Mouse (Mus musculus) lung, embryonic 14.5 days (tissue): ENCODE measurements around the gene Nat8f3. TPM values are rescaled to one million over a fixed set of nuclear protein-coding genes. Genes with fewer than 3 reads are reported as not detected.
"Not testable (repeated sequence)": the region's sequence is repeated elsewhere in the genome, so short reads cannot be mapped to it uniquely, and the experiment has no call there.

Experiments used
- ATAC-seq: fragments of 200-750 bp; cut with Nextera tagmentation; 2 replicates; pipeline ENCODE4 v1.8.0; 2017; ENCODE audit warnings: mild to moderate bottlenecking, moderate TSS enrichment, moderate library complexity; ENCODE audit not compliant: insufficient read depth
- DNase-seq: peaks from one replicate; pipeline ENCODE4 v3.0.0-alpha.2; 2015
- H3K27ac ChIP-seq: fragments of 300-500 bp; sonication (generic); 2 replicates; pipeline ENCODE4 v1.5.1; 2014; ENCODE audit warnings: low read depth, mild to moderate bottlenecking, moderate library complexity
- H3K27me3 ChIP-seq: fragments of 300-500 bp; sonication (generic); 2 replicates; pipeline ENCODE4 v1.6.1; 2014; ENCODE audit warnings: low read length, control low read depth; ENCODE audit not compliant: insufficient read depth
- H3K36me3 ChIP-seq: fragments of 300-500 bp; sonication (generic); 2 replicates; pipeline ENCODE4 v1.6.1; 2014; ENCODE audit warnings: control low read depth; ENCODE audit not compliant: insufficient read depth
- H3K4me1 ChIP-seq: fragments of 300-500 bp; sonication (generic); 2 replicates; pipeline ENCODE4 v1.6.1; 2014; ENCODE audit warnings: antibody characterized with exemption, control low read depth; ENCODE audit not compliant: insufficient read depth
- H3K4me2 ChIP-seq: fragments of 300-500 bp; sonication (generic); 2 replicates; pipeline ENCODE4 v1.6.1; 2014; ENCODE audit warnings: mild to moderate bottlenecking
- H3K4me3 ChIP-seq: fragments of 300-500 bp; sonication (generic); 2 replicates; pipeline ENCODE4 v1.5.1; 2014; ENCODE audit warnings: low read depth, low read length
- H3K9ac ChIP-seq: fragments of 300-500 bp; sonication (generic); 2 replicates; pipeline ENCODE4 v1.6.1; 2014
- H3K9me3 ChIP-seq: fragments of 300-500 bp; sonication (generic); 2 replicates; pipeline ENCODE4 v1.6.1; 2016; ENCODE audit warnings: low read depth, low read length, control low read depth
- WGBS: fragments of 180-500 bp; shearing (Covaris S2); extraction: QIAGEN DNeasy Blood & Tissue Kit; methylation state at CpG from one replicate; pipeline ENCODE4 v1.1.7; 2014; 5-methylcytosine and 5-hydroxymethylcytosine counted together
- microRNA-seq: library from miRNA; unstranded; fragments of <30 nt; microRNA quantifications from one replicate; pipeline ENCODE4, GENCODE M21; 2016; ENCODE audit warnings: borderline number of aligned reads
- polyA plus RNA-seq: library from polyadenylated mRNA; unstranded; fragments of >200 nt; fragmentation: Nextera tagmentation; extraction: Ambion mirVana; gene quantifications from 2 replicates; pipeline ENCODE4 v1.2.1, GENCODE M21; 2014

Nat8f3 gene
- polyA plus RNA-seq, 1 experiment from 2014 or later, result 0.12 TPM

GRCm38 (mm10) chr6:85709607-85710006, 55.9 kb downstream of the Nat8f3 start:
- H3K27ac ChIP-seq, H3K27me3 ChIP-seq, DNase-seq, H3K4me2 ChIP-seq, H3K9me3 ChIP-seq, H3K9ac ChIP-seq, H3K4me3 ChIP-seq, ATAC-seq, H3K36me3 ChIP-seq, H3K4me1 ChIP-seq: not testable (repeated sequence)
- WGBS, result 60% methylated on average over 1 of the region's 1 CpGs

GRCm38 (mm10) chr6:85709206-85709605, 56.3 kb downstream of the Nat8f3 start:
- H3K27ac ChIP-seq, H3K36me3 ChIP-seq, ATAC-seq, H3K4me2 ChIP-seq, H3K9ac ChIP-seq, H3K4me1 ChIP-seq, H3K4me3 ChIP-seq, H3K27me3 ChIP-seq, DNase-seq, H3K9me3 ChIP-seq: not testable (repeated sequence)
- WGBS, result 87% methylated on average over 5 of the region's 5 CpGs

GRCm38 (mm10) chr6:85701943-85702342, 63.6 kb downstream of the Nat8f3 start:
- H3K4me1 ChIP-seq, H3K27ac ChIP-seq, H3K36me3 ChIP-seq, H3K4me2 ChIP-seq, H3K9me3 ChIP-seq, H3K27me3 ChIP-seq, ATAC-seq, H3K9ac ChIP-seq, DNase-seq, H3K4me3 ChIP-seq: not testable (repeated sequence)
- WGBS, result 67% methylated on average over 2 of the region's 4 CpGs

Small RNA genes within 50 kb of the gene (microRNA-seq; reads per million reads assigned to microRNA genes)
- gene Gm27317 (not detected), gene Mir6375 (not detected)

Other genes with a start within 250 kb of the Nat8f3 start
- gene Alms1, start 178.2 kb downstream of the Nat8f3 start, polyA plus RNA-seq, result 7.1 and 7.8 TPM in 2 replicates
- not detected in 2 replicates for gene Nat8f7, start 52.5 kb downstream of the Nat8f3 start, polyA plus RNA-seq
- not detected in 2 replicates for gene Nat8f6, start 55.2 kb upstream of the Nat8f3 start, polyA plus RNA-seq
- gene Nat8f5, start 55.2 kb upstream of the Nat8f3 start, polyA plus RNA-seq, result not detected in 2 replicates
- gene Nat8, start 66.3 kb upstream of the Nat8f3 start, polyA plus RNA-seq, result not detected in 2 replicates
- not detected in 2 replicates for gene Nat8f2, start 103.4 kb upstream of the Nat8f3 start, polyA plus RNA-seq
- gene Nat8f4, start 139.1 kb upstream of the Nat8f3 start, polyA plus RNA-seq, result 4.9 and 5.4 TPM in 2 replicates
- 29.1 and 32.8 TPM in 2 replicates for gene Tprkb, start 146.1 kb upstream of the Nat8f3 start, polyA plus RNA-seq
- 2.2 and 3.6 TPM in 2 replicates for gene Nat8f1, start 149.9 kb upstream of the Nat8f3 start, polyA plus RNA-seq
- 50.0 and 56.3 TPM in 2 replicates for gene Dusp11, start 195.9 kb upstream of the Nat8f3 start, polyA plus RNA-seq